Mouse (Mus musculus) retina, embryonic 14.5 days (tissue): ENCODE measurements around the gene Lats1.
"Not testable (repeated sequence)": the region's sequence is repeated elsewhere in the genome, so short reads cannot be mapped to it uniquely, and the experiment has no call there.

Experiments
- DNase-seq: peaks from one replicate; pipeline ENCODE4 v3.0.0-alpha.2; 2015; ENCODE audit warnings: low spot score

Gene Lats1

DNA sequence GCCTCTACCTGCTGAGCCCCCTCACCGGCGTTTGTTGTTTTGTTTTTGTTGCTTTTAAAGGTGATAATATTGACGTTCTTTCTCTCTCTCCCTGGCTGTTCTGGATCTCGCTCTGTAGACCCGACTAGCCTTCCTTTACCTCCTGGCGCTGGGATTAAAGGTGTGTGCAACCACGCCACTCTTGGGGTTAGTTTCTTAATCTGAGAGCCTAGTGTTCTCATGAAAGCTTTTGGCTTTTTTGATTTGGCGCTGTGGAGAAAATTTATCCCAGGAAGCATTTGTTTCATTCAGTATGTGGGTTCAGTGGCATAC is 45.4 kb downstream of the Lats1 start:
- DNase-seq, result no peak

DNA sequence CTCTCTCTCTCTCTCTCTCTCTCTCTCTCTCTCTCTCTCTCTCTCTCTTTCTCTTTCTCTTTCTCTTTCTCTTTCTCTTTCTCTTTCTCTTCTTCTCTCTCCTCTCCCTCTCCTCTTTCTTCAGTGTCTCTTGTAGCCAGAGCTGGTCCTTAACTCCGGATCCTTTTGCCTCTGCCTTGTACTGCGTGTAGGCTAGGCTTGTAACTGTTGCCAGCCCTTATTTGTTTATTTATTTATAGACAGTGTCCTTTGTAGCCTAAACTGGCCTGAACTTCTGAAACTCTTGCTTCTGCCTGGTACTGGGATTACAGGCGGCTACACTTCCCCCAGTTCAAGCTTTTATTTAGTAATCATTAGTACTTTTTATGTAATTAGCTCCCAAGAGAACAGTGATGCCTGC is 46.0 kb downstream of the Lats1 start:
- no peak for DNase-seq

DNA sequence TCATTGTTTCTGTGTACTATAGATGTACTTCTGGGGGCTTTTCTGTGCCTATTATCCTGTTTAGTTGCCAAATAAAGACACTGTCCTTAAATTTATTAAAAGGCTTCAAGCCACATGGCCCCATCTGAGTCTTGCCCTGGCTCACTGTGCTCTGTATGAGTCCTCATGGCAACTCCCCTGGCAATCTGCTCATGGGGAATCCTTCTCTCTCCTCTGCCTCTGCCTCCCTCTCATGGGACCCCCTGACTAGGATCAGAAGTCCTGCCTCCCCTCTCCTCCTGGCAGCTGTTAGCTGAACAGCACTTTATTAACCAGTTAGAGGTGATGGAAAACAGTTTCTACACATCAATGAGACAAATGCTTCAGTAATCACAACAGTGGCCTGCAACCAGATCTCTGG is 50.6 kb downstream of the Lats1 start:
- no peak for DNase-seq

DNA sequence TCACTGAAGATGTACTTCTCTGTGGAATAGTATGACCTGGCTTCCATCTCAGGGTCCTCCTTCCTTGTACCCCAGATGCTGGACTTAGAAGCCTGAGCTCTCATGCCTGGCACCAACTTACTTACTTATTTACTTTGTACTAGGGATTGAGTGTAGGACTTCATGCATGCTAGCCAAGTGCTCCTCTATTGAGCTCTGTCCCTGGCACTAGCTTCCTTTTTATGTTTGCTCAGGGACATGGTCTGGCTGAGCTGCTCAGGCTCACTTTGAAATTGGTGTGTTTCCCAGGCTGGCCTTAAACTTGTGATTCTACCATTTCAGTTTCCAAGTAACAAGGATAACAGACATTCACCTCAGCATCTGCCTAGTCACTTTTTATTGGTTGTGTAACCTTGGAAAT is 56.1 kb downstream of the Lats1 start:
- no peak for DNase-seq

DNA sequence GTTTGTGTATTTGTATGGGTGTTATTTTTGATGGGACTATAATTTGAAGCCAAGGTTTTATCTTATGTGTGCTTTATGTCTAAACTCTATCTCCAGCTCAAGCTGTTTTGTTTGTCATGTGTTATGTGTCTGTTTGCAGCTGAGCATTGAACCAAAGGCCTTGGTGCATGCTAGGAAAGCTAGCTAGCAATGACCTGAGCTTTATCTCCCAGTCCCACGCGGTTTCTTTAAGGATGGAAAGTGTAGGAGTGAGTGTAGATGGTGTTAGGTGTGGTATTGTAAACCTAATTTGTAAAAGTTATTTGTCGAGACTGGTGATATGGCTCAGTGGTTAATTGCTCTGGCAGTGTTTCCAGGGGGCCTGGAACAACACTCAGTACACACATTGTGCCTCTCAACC is 56.9 kb downstream of the Lats1 start:
- DNase-seq, result no peak

DNA sequence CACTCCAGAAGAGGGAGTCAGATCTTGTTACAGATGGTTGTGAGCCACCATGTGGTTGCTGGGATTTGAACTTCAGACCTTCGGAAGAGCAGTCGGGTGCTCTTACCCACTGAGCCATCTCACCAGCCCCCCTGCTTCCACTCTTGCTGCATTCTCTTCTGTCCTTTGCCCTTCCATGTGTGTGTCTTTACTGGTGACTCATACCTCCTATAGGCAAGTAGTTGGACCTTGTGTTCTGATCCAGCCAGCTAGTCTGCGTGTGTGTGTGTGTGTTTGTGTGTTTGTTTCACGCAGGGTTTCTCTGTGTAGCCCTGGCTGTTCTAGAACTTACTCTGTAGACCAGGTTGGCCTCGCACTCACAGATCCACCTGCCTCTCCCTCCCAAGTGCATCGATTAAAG is 64.5 kb downstream of the Lats1 start:
- not testable (repeated sequence) for DNase-seq

DNA sequence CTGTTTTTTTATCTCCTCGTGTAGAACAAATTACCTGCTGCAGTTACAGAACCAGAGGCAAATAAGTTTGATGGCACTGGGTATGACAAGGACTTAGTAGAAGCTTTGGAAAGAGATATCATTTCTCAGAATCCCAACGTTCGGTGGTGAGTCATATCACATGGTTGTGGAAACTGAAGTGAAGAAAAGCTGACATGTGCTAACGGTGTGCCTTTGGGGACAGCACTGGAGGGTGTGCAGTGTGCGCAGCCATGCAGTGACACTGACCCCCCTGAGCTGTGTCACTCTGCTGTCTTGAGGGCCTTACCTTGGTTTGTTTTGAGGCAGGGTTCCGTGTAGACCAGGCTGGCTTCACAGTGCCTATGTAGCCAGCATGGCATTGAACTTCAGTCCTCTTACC is 67.7 kb downstream of the Lats1 start:
- DNase-seq, result no peak

DNA sequence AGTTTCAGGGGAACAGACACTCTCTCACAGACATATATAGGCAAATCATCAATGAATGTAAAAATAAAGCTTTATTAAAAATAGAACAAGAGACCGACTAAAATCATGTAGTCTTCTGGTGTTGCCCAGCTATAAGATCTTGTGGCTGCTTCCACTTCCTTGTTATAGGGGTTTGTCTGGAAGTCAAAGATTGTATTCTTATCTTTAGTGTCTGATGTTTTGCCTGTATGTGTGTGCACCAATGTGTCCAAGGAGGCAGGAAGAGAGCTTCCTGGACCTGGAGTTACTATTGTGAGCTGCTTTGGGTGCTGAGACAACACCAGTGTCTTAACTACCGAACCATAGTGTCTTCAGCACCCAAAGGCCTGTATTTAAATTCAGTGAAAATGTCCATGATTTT is 76.5 kb downstream of the Lats1 start:
- DNase-seq, result no peak
